Mouse (Mus musculus) bone marrow, adult 2 months (tissue): ENCODE measurements at regions not wholly inside any gene's neighbourhood (a gene's known extent, or its start where the extent isn't known, plus 50 kb on each side); places are given as distances from the start of the nearest gene placed in this dataset.

Source experiments
- H3K27ac ChIP-seq: fragments of 200-500 bp; 2 replicates; pipeline ENCODE4 v1.5.1; 2012; ENCODE audit warnings: low read depth, mild to moderate bottlenecking, control low read depth, inconsistent platforms, low read length; ENCODE audit not compliant: control insufficient read depth, poor library complexity, insufficient read depth
- H3K4me1 ChIP-seq: fragments of 200-500 bp; 2 replicates; pipeline ENCODE4 v1.6.1; 2011; ENCODE audit warnings: low read length; ENCODE audit not compliant: control insufficient read depth, insufficient read depth
- H3K4me3 ChIP-seq: fragments of 200-500 bp; replicated peaks from 2 replicates; pipeline ENCODE3; 2011; ENCODE audit warnings: mild to moderate bottlenecking, low read depth, low read length, control low read depth; ENCODE audit not compliant: control insufficient read depth
- CTCF ChIP-seq: fragments of 200-500 bp; IDR thresholded peaks from 2 replicates; pipeline ENCODE4 v1.5.1; 2011; ENCODE audit warnings: low read length, control low read depth; ENCODE audit not compliant: control insufficient read depth, insufficient read depth
- POLR2A ChIP-seq: fragments of 200-500 bp; IDR thresholded peaks from 2 replicates; pipeline ENCODE4 v1.6.1; 2011; ENCODE audit warnings: low read depth, mild to moderate bottlenecking, control low read depth, low read length, borderline replicate concordance; ENCODE audit not compliant: control insufficient read depth
- WGBS: fragments of 180-500 bp; shearing (Covaris S2); methylation state at CpG from one replicate; pipeline ENCODE4 v1.1.7; 2018; 5-methylcytosine and 5-hydroxymethylcytosine counted together

GRCm38 (mm10) chr3:36310642-36311267 lies 88.6 kb upstream of the Qrfpr start:
- WGBS: 21% methylated on average over 9 of the region's 9 CpGs
- H3K4me3 ChIP-seq: no peak overlapping the region
- TF ChIP-seq POLR2A (no peak), CTCF (no peak)
- no peaks in the 10 kb centered on the region for H3K4me1 ChIP-seq
- no peak overlapping the region for H3K27ac ChIP-seq

- Histone ChIP-seq H3K4me3 (no peak overlapping the region), H3K4me1 (no peaks in the 10 kb centered on the region), H3K27ac (no peak overlapping the region)
- 64% methylated on average over 3 of the region's 3 CpGs for WGBS
- no peak for TF ChIP-seq CTCF
- TF ChIP-seq POLR2A: no peak
Measured at GRCm38 (mm10) chr3:36296792-36297191, 74.7 kb upstream of the Qrfpr start.

- Histone ChIP-seq H3K27ac (no peak overlapping the region), H3K4me3 (no peak overlapping the region), H3K4me1 (no peaks in the 10 kb centered on the region)
- WGBS: 90% methylated on average over 4 of the region's 4 CpGs
- no peak for TF ChIP-seq POLR2A
Measured at GRCm38 (mm10) chr3:36291971-36292370, 69.9 kb upstream of the Qrfpr start.

GRCm38 (mm10) chr3:36284066-36284465 lies 62.0 kb upstream of the Qrfpr start:
- TF ChIP-seq CTCF: no peak
- no peak for TF ChIP-seq POLR2A
- Histone ChIP-seq H3K27ac (no peak overlapping the region), H3K4me1 (no peaks in the 10 kb centered on the region), H3K4me3 (no peak overlapping the region)
- 55% methylated on average over 5 of the region's 5 CpGs for WGBS

- no peak overlapping the region for H3K4me3 ChIP-seq
- H3K27ac ChIP-seq: no peak overlapping the region
- 71% methylated on average over 1 of the region's 1 CpGs for WGBS
- H3K4me1 ChIP-seq: no peaks in the 10 kb centered on the region
- TF ChIP-seq CTCF (no peak), POLR2A (no peak)
Measured at GRCm38 (mm10) chr3:36275502-36275901, 53.4 kb upstream of the Qrfpr start.
